Mouse (Mus musculus): ENCODE results near the gene Amot. TPM values are rescaled to one million over a fixed set of nuclear protein-coding genes. Genes with fewer than 3 reads are reported as not detected.
A peak's percentile ranks its signal among the peaks of the same experiment; 100 is the strongest.

Gene Amot
- 14.3 and 16.7 TPM in 2 replicates for polyA plus RNA-seq (2016; fragmentation: Nextera tagmentation; extraction: Ambion mirVana)

DNA sequence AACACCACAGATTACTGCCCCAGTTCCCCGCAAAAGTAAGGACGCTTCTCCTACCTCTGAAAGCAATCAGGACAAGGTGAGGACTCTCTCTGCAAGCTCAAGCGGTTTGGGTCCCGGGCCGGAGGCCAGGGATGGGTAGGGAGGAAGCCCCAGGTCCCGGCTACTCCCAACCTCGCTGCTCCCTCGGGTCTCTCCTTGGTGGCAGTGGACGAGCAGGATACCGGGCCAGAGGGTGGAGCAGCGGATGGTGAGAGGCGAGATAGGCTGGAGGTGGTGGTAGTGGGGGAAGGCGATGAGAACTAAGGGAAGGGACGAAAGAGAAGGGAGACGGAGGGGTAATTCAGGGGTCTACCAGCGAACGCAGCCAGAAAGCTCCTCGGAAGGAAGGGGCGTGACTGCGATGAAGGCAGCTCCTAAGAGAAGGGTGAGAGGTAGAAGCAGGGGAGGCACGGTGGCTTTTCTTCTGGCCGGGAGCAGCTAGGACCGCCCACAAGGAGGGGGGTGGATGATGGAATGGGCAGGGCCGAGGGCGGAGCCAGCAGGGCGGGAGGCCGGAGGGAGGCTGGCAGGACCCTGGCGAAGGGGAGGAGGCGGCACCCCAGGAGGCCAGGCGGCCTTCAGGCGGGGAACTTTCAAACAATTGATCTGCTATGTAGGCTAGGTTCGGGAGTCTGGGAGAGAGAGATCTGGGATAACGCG, at the start of gene Amot:
Amot (minus strand) TSS at position 465 of the 699 bp plus-strand sequence.
- H3K4me3 ChIP-seq = peak within 1 kb of the TSS; percentile 60
- H3K36me3 ChIP-seq = no peaks in the 10 kb centered on the region
- no peaks in the 10 kb centered on the region for H3K27me3 ChIP-seq (ENCODE audit: insufficient read depth, poor library complexity, severe bottlenecking)
- no peaks in the 10 kb centered on the region for H3K9me3 ChIP-seq
- peak; percentile 85 for DNase-seq (ENCODE audit: low spot score)
- H3K4me1 ChIP-seq (replicated peaks) = peaks cover 7% of the 10 kb centered on the region; the same call in 1 of the 2 replicates
- WGBS = 17% methylated on average over 34 of the region's 34 CpGs
- H3K27ac ChIP-seq = peak within 1 kb of the TSS; percentile 82

DNA sequence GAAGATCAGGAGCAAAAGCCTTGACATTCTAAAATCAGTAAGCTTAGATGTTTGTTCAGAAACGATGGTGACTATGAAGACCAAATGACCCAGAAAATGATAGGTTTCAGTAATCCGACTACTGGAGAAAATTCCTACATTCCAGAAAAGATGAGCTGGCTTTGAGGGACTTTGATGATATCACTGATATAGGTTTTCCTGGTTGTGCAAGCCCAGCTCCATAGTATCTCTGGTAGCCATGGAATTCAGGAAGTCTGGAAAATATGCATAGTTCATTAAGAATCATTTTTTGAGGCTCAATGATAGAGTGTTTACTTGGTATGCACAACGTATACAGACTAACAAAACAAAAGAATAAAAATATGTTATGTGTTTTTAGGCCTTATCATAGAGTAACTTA, 40.1 kb upstream of the Amot start:
- WGBS = 79% methylated on average over 3 of the region's 3 CpGs
- Histone ChIP-seq H3K27me3 (ENCODE audit: insufficient read depth, poor library complexity, severe bottlenecking) (peaks cover 11% of the 10 kb centered on the region; the same call in 1 of the 2 replicates), H3K4me3 (no peak overlapping the region), H3K4me1 (replicated peaks) (no peaks in the 10 kb centered on the region), H3K27ac (no peak overlapping the region), H3K36me3 (no peaks in the 10 kb centered on the region), H3K9me3 (no peaks in the 10 kb centered on the region)
- no peak for DNase-seq (ENCODE audit: low spot score)

DNA sequence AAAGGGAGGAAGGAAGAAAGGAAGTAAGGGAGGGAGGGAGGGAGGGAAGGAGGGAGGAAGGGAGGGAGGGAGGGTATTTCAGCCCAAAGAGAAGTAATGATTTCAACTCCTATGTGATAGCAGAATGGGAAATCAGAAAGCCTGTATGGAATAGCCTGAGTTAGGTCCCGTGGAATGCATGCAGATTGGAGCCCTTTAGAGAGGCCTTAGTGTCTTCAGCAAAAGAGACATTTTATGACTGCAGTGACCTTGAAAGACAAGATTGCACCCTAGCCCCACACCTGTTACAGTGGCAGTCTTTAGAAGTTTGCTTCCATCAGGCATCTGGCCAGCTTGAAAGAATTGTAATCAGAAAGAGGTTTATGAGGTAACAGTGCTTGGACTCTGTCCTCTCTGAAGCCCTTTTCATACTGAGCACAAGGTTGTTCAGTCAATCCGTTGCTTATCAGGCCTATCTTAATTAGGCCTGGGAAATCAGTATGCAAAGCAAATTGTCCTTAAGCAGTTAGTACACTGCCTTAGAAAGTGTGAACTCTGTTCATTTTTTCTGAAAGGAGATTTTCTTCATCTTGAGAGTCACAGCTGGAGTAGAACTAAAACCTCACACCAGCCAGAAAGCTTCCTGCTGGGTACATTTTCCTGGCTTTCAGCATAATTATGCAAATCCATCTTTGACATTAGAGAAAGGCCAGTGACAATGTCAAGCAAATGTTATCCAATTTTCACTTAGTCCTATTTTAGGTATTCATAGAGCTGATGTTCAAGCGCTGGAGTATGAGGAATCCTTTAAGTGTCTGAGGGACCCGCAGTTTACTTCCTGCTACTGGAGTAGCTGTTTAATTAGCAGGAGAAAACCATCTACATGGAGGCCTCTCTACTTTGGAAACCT, 38.9 kb upstream of the Amot start:
- Histone ChIP-seq H3K27me3 (ENCODE audit: insufficient read depth, poor library complexity, severe bottlenecking) (peaks cover 11% of the 10 kb centered on the region; the same call in 1 of the 2 replicates), H3K4me1 (replicated peaks) (no peaks in the 10 kb centered on the region), H3K27ac (no peak overlapping the region), H3K4me3 (no peak overlapping the region), H3K9me3 (no peaks in the 10 kb centered on the region), H3K36me3 (no peaks in the 10 kb centered on the region)
- DNase-seq (ENCODE audit: low spot score) = no peak
- WGBS = 65% methylated on average over 4 of the region's 4 CpGs

DNA sequence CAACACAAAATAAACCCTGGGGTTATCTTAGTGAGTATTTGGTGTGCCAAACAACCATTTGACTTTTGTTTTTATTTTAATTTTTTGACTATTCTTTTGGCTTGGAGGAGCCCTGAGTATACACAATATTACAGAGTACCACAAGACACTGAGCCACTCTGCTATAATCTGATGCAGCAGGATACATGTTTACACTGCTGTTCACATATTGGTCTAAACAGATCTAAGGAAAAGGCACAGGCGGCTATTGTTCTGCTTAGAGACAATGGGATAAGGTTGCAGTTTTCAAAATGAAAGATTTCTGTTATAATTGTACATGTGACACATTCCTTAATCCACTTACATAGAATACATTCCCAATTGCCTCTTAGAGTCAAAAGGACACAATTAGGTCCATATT, 36.1 kb upstream of the Amot start:
- Histone ChIP-seq H3K4me3 (no peak overlapping the region), H3K4me1 (replicated peaks) (no peaks in the 10 kb centered on the region), H3K36me3 (no peaks in the 10 kb centered on the region), H3K27me3 (ENCODE audit: insufficient read depth, poor library complexity, severe bottlenecking) (peaks cover 11% of the 10 kb centered on the region; the same call in 1 of the 2 replicates), H3K27ac (no peak overlapping the region), H3K9me3 (no peaks in the 10 kb centered on the region)
- WGBS = 90% methylated on average over 1 of the region's 1 CpGs
- no peak for DNase-seq (ENCODE audit: low spot score)

DNA sequence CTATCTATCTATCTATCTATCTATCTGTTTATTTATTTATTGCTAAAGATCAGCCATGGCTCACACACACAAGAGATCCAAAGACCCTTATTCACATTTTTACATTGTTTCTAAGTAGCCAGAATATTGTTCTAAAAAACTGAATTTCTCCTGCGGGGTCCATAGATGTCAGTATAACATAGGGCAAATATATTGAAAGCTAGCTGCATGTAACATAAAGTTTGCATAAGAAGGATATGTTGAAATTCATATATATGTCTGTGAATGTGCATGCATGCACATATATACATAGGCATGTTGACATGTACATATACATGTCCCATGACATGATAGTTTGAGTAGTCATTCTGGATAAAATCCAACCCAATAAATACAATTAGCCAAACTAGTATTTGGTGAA, 35.3 kb upstream of the Amot start:
- H3K27me3 ChIP-seq (ENCODE audit: insufficient read depth, poor library complexity, severe bottlenecking) = peaks cover 11% of the 10 kb centered on the region; the same call in 1 of the 2 replicates
- no peaks in the 10 kb centered on the region for H3K9me3 ChIP-seq
- H3K36me3 ChIP-seq = no peaks in the 10 kb centered on the region
- no peaks in the 10 kb centered on the region for H3K4me1 ChIP-seq (replicated peaks)
- H3K4me3 ChIP-seq = no peak overlapping the region
- DNase-seq (ENCODE audit: low spot score) = no peak
- WGBS = 90% methylated on average over 1 of the region's 1 CpGs
- H3K27ac ChIP-seq = no peak overlapping the region

DNA sequence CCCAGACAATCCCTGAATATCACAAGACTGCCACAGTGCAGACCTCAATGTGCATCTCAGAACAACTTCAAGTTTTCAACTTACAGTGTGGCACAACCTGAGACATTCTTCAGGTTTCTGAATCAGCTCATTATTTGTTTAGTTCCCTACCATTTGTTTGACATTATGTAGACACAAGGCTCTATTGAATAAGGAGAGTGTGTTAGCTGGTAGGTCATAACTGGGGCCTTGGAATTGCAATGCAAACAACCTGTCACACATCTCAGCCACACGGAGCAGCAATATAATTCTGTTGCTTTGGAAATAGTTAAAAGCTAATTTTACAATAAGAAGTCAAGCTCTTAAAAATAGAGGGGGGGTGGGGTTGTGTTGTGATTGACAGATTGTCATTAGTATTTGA, 24.6 kb upstream of the Amot start:
- Histone ChIP-seq H3K4me1 (replicated peaks) (no peaks in the 10 kb centered on the region), H3K27ac (no peak overlapping the region), H3K27me3 (ENCODE audit: insufficient read depth, poor library complexity, severe bottlenecking) (no peaks in the 10 kb centered on the region), H3K36me3 (no peaks in the 10 kb centered on the region), H3K4me3 (no peak overlapping the region), H3K9me3 (no peaks in the 10 kb centered on the region)
- no peak for DNase-seq (ENCODE audit: low spot score)
- 53% methylated on average over 1 of the region's 1 CpGs for WGBS

DNA sequence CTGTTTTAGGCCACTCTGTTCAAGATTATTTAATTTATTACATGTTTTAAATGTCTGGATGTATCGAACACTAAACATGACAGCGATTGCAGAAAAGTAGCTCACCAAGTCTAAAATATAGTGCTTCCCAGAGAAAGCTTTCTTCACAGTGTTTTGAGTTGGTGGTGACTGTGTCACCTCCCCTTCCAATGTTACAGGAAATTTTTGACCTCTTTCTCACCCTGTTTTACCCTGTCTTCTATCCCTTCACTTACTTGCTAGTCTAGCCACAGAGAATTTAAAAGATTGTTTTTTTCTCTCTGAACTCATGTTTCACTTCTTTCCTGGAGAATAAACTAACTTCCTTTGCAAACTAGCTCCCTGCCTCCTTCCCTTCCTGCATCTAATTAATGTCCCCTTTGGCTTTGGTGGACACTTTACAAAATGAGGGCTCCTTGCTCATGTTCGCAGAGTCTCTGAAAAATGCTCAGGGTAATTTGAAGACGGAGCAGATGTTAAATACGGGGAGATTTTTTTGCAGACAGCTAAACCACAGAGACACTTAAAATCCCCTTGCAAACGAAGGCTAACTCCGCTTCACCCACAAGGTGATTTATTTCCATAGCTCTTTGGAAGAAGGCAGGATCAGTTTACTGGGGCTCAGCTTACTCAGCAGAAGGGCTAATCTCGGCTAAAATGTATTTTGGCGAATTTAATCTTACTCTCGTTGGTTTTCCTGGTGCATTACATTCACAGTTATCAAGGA, 11.5 kb upstream of the Amot start:
- Histone ChIP-seq H3K4me1 (replicated peaks) (no peaks in the 10 kb centered on the region), H3K9me3 (no peaks in the 10 kb centered on the region), H3K36me3 (no peaks in the 10 kb centered on the region), H3K27me3 (ENCODE audit: insufficient read depth, poor library complexity, severe bottlenecking) (no peaks in the 10 kb centered on the region), H3K27ac (no peak overlapping the region), H3K4me3 (no peak overlapping the region)
- 68% methylated on average over 10 of the region's 10 CpGs for WGBS
- no peak for DNase-seq (ENCODE audit: low spot score)

DNA sequence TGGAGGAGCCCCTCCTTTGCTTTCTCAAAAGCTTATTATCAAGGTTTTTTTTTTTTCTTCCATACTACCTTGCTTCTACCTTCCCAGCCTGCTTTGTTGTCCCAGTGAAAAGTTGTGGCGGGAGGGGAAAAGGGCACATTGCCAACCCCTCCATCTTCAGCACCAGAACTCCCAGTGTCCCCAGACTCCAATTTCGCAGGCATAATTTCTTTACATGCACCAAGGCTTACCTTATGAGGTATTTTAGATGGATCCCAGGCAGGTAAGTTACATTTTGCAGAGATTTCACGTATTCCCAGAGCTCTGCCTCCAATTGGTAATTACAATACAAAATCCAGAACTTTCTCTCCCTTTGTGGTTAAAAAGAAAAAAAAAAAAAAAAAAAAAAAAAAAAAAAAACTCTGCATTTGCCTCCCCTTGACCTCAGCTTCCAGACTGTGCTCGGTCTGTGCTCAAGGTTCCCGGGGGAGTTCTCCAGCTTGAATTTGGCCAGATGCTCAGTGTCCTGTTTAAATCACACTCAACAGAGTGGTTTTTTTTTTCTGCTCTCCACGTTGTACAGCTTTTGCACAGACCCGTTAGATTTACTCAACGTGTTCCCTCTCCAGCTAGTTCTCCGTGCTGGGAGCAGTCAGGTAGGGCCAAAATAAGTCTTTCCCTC, 10.6 kb upstream of the Amot start:
- 68% methylated on average over 9 of the region's 9 CpGs for WGBS
- H3K27ac ChIP-seq = no peak overlapping the region
- no peaks in the 10 kb centered on the region for H3K27me3 ChIP-seq (ENCODE audit: insufficient read depth, poor library complexity, severe bottlenecking)
- no peaks in the 10 kb centered on the region for H3K9me3 ChIP-seq
- H3K36me3 ChIP-seq = no peaks in the 10 kb centered on the region
- H3K4me3 ChIP-seq = no peak overlapping the region
- H3K4me1 ChIP-seq (replicated peaks) = no peaks in the 10 kb centered on the region
- no peak for DNase-seq (ENCODE audit: low spot score)

DNA sequence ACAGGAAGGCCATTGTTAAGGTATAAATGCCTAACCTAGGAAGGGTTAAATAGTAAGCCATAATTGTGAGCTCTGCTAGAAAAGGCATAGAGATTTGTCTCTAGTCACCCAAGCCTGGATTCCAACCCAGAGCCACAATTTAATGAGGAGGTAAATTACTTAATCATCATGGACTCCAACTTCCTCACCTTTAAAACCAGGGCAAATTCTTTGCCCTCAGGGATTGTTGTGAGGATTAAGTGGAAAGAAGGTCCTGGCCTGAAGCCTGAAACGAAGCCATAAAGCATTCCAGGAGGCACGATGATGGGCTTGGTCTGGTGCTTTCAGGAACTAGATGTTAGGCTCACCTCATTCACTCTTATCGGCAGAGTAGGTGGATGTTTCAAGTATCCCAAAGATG, 5.7 kb upstream of the Amot start:
- H3K27me3 ChIP-seq (ENCODE audit: insufficient read depth, poor library complexity, severe bottlenecking) = no peaks in the 10 kb centered on the region
- no peak for DNase-seq (ENCODE audit: low spot score)
- H3K4me3 ChIP-seq = no peak overlapping the region
- H3K36me3 ChIP-seq = no peaks in the 10 kb centered on the region
- 66% methylated on average over 3 of the region's 3 CpGs for WGBS
- H3K27ac ChIP-seq = no peak overlapping the region
- H3K9me3 ChIP-seq = no peaks in the 10 kb centered on the region
- no peaks in the 10 kb centered on the region for H3K4me1 ChIP-seq (replicated peaks)

DNA sequence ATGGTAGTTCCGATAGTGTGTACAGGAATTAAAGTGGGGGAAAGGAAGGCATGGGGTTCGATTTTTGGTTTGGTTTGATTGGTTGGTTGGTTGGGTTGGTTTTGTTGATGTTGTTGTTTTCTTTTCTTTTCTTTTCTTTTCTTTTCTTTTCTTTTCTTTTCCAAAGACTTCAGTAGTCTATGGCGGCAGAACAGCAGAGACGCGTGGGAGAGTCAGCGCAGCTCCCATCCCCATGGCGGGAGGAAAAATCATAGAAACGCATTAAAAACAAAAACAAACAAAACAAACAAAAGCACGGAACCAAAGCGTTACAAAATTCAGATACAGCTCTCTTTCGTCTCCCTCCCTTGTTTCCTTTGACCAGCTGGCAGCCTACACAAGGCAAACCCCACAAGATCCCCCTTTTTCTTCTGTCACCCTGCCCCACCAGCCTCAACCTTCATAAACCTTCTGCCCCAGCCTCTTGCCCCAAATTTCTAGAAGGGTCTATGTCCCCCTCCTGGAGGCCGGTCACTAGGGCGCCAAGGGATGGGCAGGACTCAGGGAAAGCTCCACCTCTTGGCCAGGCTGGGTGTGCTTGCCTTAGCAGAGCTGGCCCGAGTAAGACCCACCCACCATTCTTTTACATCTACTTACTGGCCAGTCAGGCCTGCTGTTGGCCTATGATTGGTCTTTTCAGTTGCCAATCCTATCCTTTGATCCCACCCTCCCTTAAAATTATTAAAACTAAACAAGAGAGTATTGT, 648 bp upstream of the Amot start:
- H3K4me3 ChIP-seq = peak overlapping the region; percentile 60
- no peaks in the 10 kb centered on the region for H3K9me3 ChIP-seq
- DNase-seq (ENCODE audit: low spot score) = peak; percentile 75
- no peaks in the 10 kb centered on the region for H3K36me3 ChIP-seq
- H3K27me3 ChIP-seq (ENCODE audit: insufficient read depth, poor library complexity, severe bottlenecking) = no peaks in the 10 kb centered on the region
- H3K4me1 ChIP-seq (replicated peaks) = peaks cover 7% of the 10 kb centered on the region; the same call in 1 of the 2 replicates
- WGBS = 12% methylated on average over 14 of the region's 14 CpGs
- H3K27ac ChIP-seq = peak overlapping the region; percentile 82

DNA sequence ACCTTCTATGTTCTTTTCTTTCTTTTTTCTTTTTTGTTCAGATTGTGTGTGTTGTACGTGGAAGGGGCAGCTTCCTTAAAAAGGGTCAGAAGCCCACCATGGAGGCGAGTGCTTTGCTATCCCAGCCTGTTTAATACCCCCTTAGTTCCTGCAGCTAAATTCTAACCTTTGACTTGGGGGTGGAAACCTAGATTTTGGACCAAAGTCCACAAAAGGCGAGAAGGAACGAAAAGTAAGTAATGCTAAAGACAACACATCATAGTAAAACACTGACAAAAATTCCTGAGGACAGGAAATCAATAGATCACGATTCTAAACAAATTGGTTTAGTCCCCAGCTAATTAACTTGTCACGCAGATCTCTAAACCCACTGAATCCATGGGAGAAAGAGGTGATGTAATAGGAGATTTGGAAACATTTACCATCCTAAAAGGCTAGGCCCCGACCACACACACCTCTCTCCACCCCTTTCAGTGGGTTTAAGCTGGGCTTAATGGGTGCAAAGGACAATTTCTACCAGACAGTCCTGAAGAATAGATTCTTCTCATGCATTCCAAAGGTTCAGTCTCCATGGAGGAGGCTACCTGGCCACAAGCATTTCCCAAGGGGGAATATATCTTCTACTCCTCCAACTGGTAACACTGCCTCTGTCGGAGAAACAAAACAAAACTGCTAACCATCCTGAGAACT, 3.2 kb downstream of the Amot start:
- no peaks in the 10 kb centered on the region for H3K36me3 ChIP-seq
- no peak for DNase-seq (ENCODE audit: low spot score)
- H3K9me3 ChIP-seq = no peaks in the 10 kb centered on the region
- WGBS = 40% methylated on average over 8 of the region's 8 CpGs
- no peak overlapping the region for H3K27ac ChIP-seq
- H3K27me3 ChIP-seq (ENCODE audit: insufficient read depth, poor library complexity, severe bottlenecking) = no peaks in the 10 kb centered on the region
- H3K4me1 ChIP-seq (replicated peaks) = peaks cover 7% of the 10 kb centered on the region; the same call in 1 of the 2 replicates
- no peak overlapping the region for H3K4me3 ChIP-seq
